Mouse (Mus musculus) liver, adult 2 months (tissue): ENCODE measurements around the gene Aspa.

Experiments used
- CTCF ChIP-seq: fragments of 200-500 bp; IDR thresholded peaks from 2 replicates; pipeline ENCODE4 v1.5.1; 2011; ENCODE audit warnings: low read depth, low read length, control low read depth
- POLR2A ChIP-seq: fragments of 200-500 bp; IDR thresholded peaks from 2 replicates; pipeline ENCODE4 v1.6.1; 2011; ENCODE audit warnings: low read length, control low read depth; ENCODE audit not compliant: insufficient read depth; ENCODE audit errors: extremely low read depth

GRCm38 (mm10) chr11:73326485-73326886 lies 2.9 kb downstream of the Aspa start:
- TF ChIP-seq POLR2A (no peak), CTCF (no peak)
